Mouse (Mus musculus): Measurements from ENCODE around the gene Cabin1.

GRCm38 (mm10) chr10:75708633-75708992 is 55.5 kb downstream of the Cabin1 start:
- peak; percentile 74 for TF ChIP-seq CTCF (IDR thresholded peaks at IDR 0.05; ENCODE audit: low read depth)
- no peak for TF ChIP-seq EP300 (optimal IDR thresholded peaks at IDR 0.05)

Data from stomach, postnatal 0 days (tissue).